Mouse (Mus musculus) C2C12 (cell line): ENCODE data around the gene Brd3.

ENCODE experiments used
- CEBPB ChIP-seq: IDR thresholded peaks from one replicate; pipeline ENCODE4 v1.6.1; 2011; ENCODE audit warnings: low read depth, mild to moderate bottlenecking, control low read depth, moderate library complexity
- CTCF ChIP-seq: IDR thresholded peaks from one replicate; pipeline ENCODE4 v1.5.1; 2011; ENCODE audit not compliant: control insufficient read depth, insufficient read depth, insufficient read length
- FOSL1 ChIP-seq: IDR thresholded peaks from one replicate; pipeline ENCODE4 v1.8.0; 2011; ENCODE audit warnings: mild to moderate bottlenecking, low read length; ENCODE audit not compliant: poor library complexity, insufficient read depth, severe bottlenecking
- MAX ChIP-seq: IDR thresholded peaks from one replicate; pipeline ENCODE4 v1.6.1; 2011; ENCODE audit warnings: mild to moderate bottlenecking, control low read depth
- MYOD1 ChIP-seq: IDR thresholded peaks from one replicate; pipeline ENCODE4 v1.6.1; 2011; ENCODE audit warnings: low read depth; ENCODE audit not compliant: control insufficient read depth, insufficient read length
- MYOG ChIP-seq: IDR thresholded peaks from one replicate; pipeline ENCODE4 v1.6.1; 2011; ENCODE audit not compliant: control insufficient read depth, insufficient read length; ENCODE audit errors: extremely low read depth

GRCm38 (mm10) chr2:27470535-27470934 is 36.9 kb downstream of the Brd3 start:
- TF ChIP-seq FOSL1 (no peak), MAX (no peak), CTCF (no peak), MYOD1 (no peak), CEBPB (no peak), MYOG (no peak)
